In the genomic region with DNA sequence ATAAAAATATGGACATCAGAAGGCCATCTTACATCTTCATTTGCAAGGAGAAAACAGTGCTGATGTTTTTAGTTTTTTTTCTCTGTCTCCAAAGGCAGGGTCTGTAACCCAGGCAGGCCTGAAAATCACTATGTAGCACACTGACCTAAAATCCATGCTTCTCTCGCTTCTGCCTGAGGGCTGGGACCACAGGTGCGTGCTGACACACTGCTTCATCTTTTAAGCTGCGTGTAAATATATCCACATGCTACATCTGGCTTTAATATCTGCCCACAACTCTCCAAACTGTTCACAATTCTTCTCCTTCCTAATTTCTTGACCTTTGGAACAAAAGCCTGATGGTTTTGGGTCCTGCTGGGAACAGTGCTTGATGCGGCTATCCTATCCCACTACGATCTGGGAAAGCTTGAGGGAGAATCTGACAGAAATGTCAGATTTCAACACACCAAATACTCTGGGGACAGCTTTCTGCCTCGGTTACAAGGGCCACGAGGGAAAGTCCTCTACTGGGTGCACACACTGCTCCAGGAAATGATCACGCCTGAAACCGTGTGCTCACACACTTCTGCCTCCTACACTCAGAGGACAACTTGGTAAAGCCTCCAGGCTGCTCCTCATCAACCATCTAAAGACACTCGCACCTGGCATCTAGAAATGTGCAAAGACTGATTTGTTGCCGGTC, we compare ENCODE assay signal across 8 mouse cellular contexts. TPM values are rescaled to one million over a fixed set of nuclear protein-coding genes. Genes with fewer than 3 reads are reported as not detected.
A peak's percentile ranks its signal among the peaks of the same experiment; 100 is the strongest.
DNase-seq lines count a peak whose midpoint lies in the region; ATAC-seq and TF ChIP-seq lines count a peak whose summit lies in the region.

No protein-coding gene starts in this region.

- H3K4me3 ChIP-seq in kidney, embryonic 16.5 days (ENCODE audit: low read length), result no peak overlapping the region
- peak overlapping the region; percentile 36; the same call in 1 of the 2 replicates for H3K4me3 ChIP-seq in G1E (ENCODE audit: low read depth, low read length)
- peak overlapping the region; percentile 3; the same call in 1 of the 2 replicates for H3K4me3 ChIP-seq in embryonic facial prominence, embryonic 10.5 days
- peak overlapping the region; percentile 82 for H3K4me3 ChIP-seq in liver, embryonic 13.5 days (replicated peaks)

- no peak for ATAC-seq in kidney, embryonic 16.5 days (ENCODE audit: low FRiP score, low TSS enrichment)
- ATAC-seq in G1E (ENCODE audit: extremely low read depth, insufficient number of reproducible peaks, low FRiP score, poor library complexity, severe bottlenecking), result no peak
- ATAC-seq in liver, embryonic 13.5 days (ENCODE audit: low read depth), result no peak

- peak overlapping the region; percentile 39; the same call in 1 of the 2 replicates for H3K9ac ChIP-seq in kidney, embryonic 16.5 days (replicated peaks; ENCODE audit: low read length)
- H3K9ac ChIP-seq in liver, embryonic 13.5 days, result peak overlapping the region; percentile 93

- WGBS in kidney, embryonic 16.5 days, result 70% methylated on average over 11 of the region's 11 CpGs
- 54% methylated on average over 11 of the region's 11 CpGs for WGBS in embryonic facial prominence, embryonic 10.5 days
- 63% methylated on average over 11 of the region's 11 CpGs for WGBS in liver, embryonic 13.5 days (ENCODE audit: insufficient replicate concordance)

- H3K27me3 ChIP-seq in kidney, embryonic 16.5 days (ENCODE audit: insufficient read depth, low read length), result no peaks in the 10 kb centered on the region
- no peaks in the 10 kb centered on the region for H3K27me3 ChIP-seq in G1E (ENCODE audit: insufficient read depth, low read length)
- no peaks in the 10 kb centered on the region for H3K27me3 ChIP-seq in embryonic facial prominence, embryonic 10.5 days (replicated peaks; ENCODE audit: low read depth, poor library complexity, severe bottlenecking)
- H3K27me3 ChIP-seq in liver, embryonic 13.5 days, result no peaks in the 10 kb centered on the region

- peak overlapping the region; percentile 93 for H3K4me2 ChIP-seq in kidney, embryonic 16.5 days (replicated peaks; ENCODE audit: low read depth, low read length)
- peak overlapping the region; percentile 91 for H3K4me2 ChIP-seq in liver, embryonic 13.5 days

- no peak overlapping the region; the same call in 1 of the 2 replicates for H3K27ac ChIP-seq in kidney, embryonic 16.5 days (ENCODE audit: low read length)
- H3K27ac ChIP-seq in embryonic facial prominence, embryonic 10.5 days (replicated peaks), result 0 out of 2 replicates have a peak overlapping the region, but pooled peaks have one; percentile 4
- peak overlapping the region; percentile 97 for H3K27ac ChIP-seq in liver, embryonic 13.5 days

- H3K36me3 ChIP-seq in kidney, embryonic 16.5 days (ENCODE audit: insufficient read depth, low read length), result peaks cover 5% of the 10 kb centered on the region
- H3K36me3 ChIP-seq in G1E (replicated peaks), result peaks cover 54% of the 10 kb centered on the region
- H3K36me3 ChIP-seq in embryonic facial prominence, embryonic 10.5 days (replicated peaks), result peaks cover 30% of the 10 kb centered on the region
- peaks cover 44% of the 10 kb centered on the region for H3K36me3 ChIP-seq in liver, embryonic 13.5 days

- H3K9me3 ChIP-seq in kidney, embryonic 16.5 days (ENCODE audit: low read length), result no peaks in the 10 kb centered on the region
- no peaks in the 10 kb centered on the region for H3K9me3 ChIP-seq in G1E (replicated peaks)
- H3K9me3 ChIP-seq in embryonic facial prominence, embryonic 10.5 days, result no peaks in the 10 kb centered on the region
- no peaks in the 10 kb centered on the region for H3K9me3 ChIP-seq in liver, embryonic 13.5 days (replicated peaks)

- H3K4me1 ChIP-seq in kidney, embryonic 16.5 days (ENCODE audit: insufficient read depth, low read length), result peaks cover 35% of the 10 kb centered on the region
- H3K4me1 ChIP-seq in G1E (ENCODE audit: insufficient read depth, low read depth, low read length), result peaks cover 86% of the 10 kb centered on the region
- H3K4me1 ChIP-seq in embryonic facial prominence, embryonic 10.5 days, result peaks cover 41% of the 10 kb centered on the region
- peaks cover 77% of the 10 kb centered on the region for H3K4me1 ChIP-seq in liver, embryonic 13.5 days (replicated peaks)

- TF ChIP-seq CTCF in G1E (IDR thresholded peaks at IDR 0.05; ENCODE audit: low read depth, low read length), result no peak

- no peak for DNase-seq in kidney, postnatal 36 days
- no peak for DNase-seq in G1E (ENCODE audit: low spot score)
- peak; percentile 57 for DNase-seq in embryonic facial prominence, embryonic 10.5 days (ENCODE audit: low spot score)
- no peak for DNase-seq in liver, embryonic 13.5 days
- DNase-seq in left cerebral cortex, adult 11 months (ENCODE audit: low spot score), result no peak
- DNase-seq in frontal cortex, postnatal 25 days (ENCODE audit: low spot score in 2 of 2), result no peak
- no peak for DNase-seq in cerebellum, postnatal 14 days

RNA-seq across cellular contexts. Expression of a gene that starts 1.7 kb away (rescaled TPM):
- polyA plus RNA-seq in kidney, embryonic 16.5 days (2015; fragmentation: Nextera tagmentation; extraction: Ambion mirVana), result 33.7 and 35.2 TPM in 2 replicates
- total RNA-seq in G1E (2014; fragmentation: Nextera tagmentation), result 25.3 and 50.3 TPM in 2 replicates
- 12.8 and 18.3 TPM in 2 replicates for total RNA-seq in G1E (2017)
- 16.4 and 18.5 TPM in 2 replicates for polyA plus RNA-seq in G1E (2012)
- 27.9 and 32.3 TPM in 2 replicates for polyA plus RNA-seq in embryonic facial prominence, embryonic 10.5 days (2016; fragmentation: Nextera tagmentation; extraction: Ambion mirVana)
- polyA plus RNA-seq in liver, embryonic 13.5 days (2015; fragmentation: Nextera tagmentation; extraction: Ambion mirVana), result 105 and 112 TPM in 2 replicates

RNA-seq across cellular contexts. Expression of a gene that starts 2.1 kb away (rescaled TPM):
- 119 and 127 TPM in 2 replicates for polyA plus RNA-seq in kidney, embryonic 16.5 days (2015; fragmentation: Nextera tagmentation; extraction: Ambion mirVana)
- 51.1 and 59.0 TPM in 2 replicates for total RNA-seq in G1E (2014; fragmentation: Nextera tagmentation)
- total RNA-seq in G1E (2017), result 36.7 and 53.7 TPM in 2 replicates
- 25.2 and 47.5 TPM in 2 replicates for polyA plus RNA-seq in G1E (2012)
- polyA plus RNA-seq in embryonic facial prominence, embryonic 10.5 days (2016; fragmentation: Nextera tagmentation; extraction: Ambion mirVana), result 56.2 and 58.4 TPM in 2 replicates
- 109 and 110 TPM in 2 replicates for polyA plus RNA-seq in liver, embryonic 13.5 days (2015; fragmentation: Nextera tagmentation; extraction: Ambion mirVana)
